Mouse (Mus musculus) heart, postnatal 0 days (tissue): ENCODE measurements around the gene Hdac5. TPM values are rescaled to one million over a fixed set of nuclear protein-coding genes. Genes with fewer than 3 reads are reported as not detected.
"Not testable (repeated sequence)": the region's sequence is repeated elsewhere in the genome, so short reads cannot be mapped to it uniquely, and the experiment has no call there.

Experiments used
- ATAC-seq: fragments of 200-750 bp; cut with Nextera tagmentation; 2 replicates; pipeline ENCODE4 v1.8.0; 2017; ENCODE audit warnings: low read depth, moderate number of reproducible peaks, moderate library complexity; ENCODE audit not compliant: insufficient read depth
- DNase-seq: peaks from one replicate; pipeline ENCODE4 v3.0.0-alpha.2; 2016; ENCODE audit warnings: low spot score
- H3K27ac ChIP-seq: fragments of 300-500 bp; sonication (generic); 2 replicates; pipeline ENCODE4 v1.5.1; 2014; ENCODE audit warnings: low read depth, mild to moderate bottlenecking
- H3K27me3 ChIP-seq: fragments of 300-500 bp; sonication (generic); 2 replicates; pipeline ENCODE4 v1.6.1; 2014; ENCODE audit warnings: low read length, mixed read lengths; ENCODE audit not compliant: control insufficient read depth, insufficient read depth
- H3K36me3 ChIP-seq: fragments of 300-500 bp; sonication (generic); replicated peaks from 2 replicates; pipeline ENCODE4 v1.6.1; 2014; ENCODE audit warnings: low read length, mixed read lengths; ENCODE audit not compliant: control insufficient read depth, insufficient read depth
- H3K4me1 ChIP-seq: fragments of 300-500 bp; sonication (generic); 2 replicates; pipeline ENCODE4 v1.6.1; 2014; ENCODE audit warnings: antibody characterized with exemption; ENCODE audit not compliant: control insufficient read depth, insufficient read depth
- H3K4me2 ChIP-seq: fragments of 300-500 bp; sonication (generic); 2 replicates; pipeline ENCODE4 v1.6.1; 2014; ENCODE audit warnings: low read depth, mild to moderate bottlenecking, low read length, moderate library complexity
- H3K4me3 ChIP-seq: fragments of 300-500 bp; sonication (generic); 2 replicates; pipeline ENCODE4 v1.5.1; 2014; ENCODE audit warnings: low read depth, low read length
- H3K9ac ChIP-seq: fragments of 300-500 bp; sonication (generic); replicated peaks from 2 replicates; pipeline ENCODE4 v1.6.1; 2014; ENCODE audit warnings: low read depth, low read length, mixed read lengths
- H3K9me3 ChIP-seq: fragments of 300-500 bp; sonication (generic); replicated peaks from 2 replicates; pipeline ENCODE4 v1.6.1; 2016; ENCODE audit warnings: low read length; ENCODE audit not compliant: control insufficient read depth
- CTCF ChIP-seq: IDR thresholded peaks from 2 replicates; pipeline ENCODE4 v1.5.1; 2016; ENCODE audit warnings: antibody characterized with exemption, control low read depth, low read depth
- EP300 ChIP-seq: IDR thresholded peaks from 2 replicates; pipeline ENCODE4 v1.6.1; 2016; ENCODE audit warnings: antibody characterized with exemption, low read depth
- WGBS: fragments of 180-500 bp; shearing (Covaris S2); extraction: QIAGEN DNeasy Blood & Tissue Kit; methylation state at CpG from one replicate; pipeline ENCODE4 v1.1.7; 2014; 5-methylcytosine and 5-hydroxymethylcytosine counted together
- polyA plus RNA-seq: library from polyadenylated mRNA; unstranded; fragments of >200 nt; fragmentation: Nextera tagmentation; extraction: Ambion mirVana; gene quantifications from 2 replicates; pipeline ENCODE4 v1.2.1, GENCODE M21; 2015
- total RNA-seq: library from RNA; depleted of rRNA; stranded (reverse); fragments of >200 nt; gene quantifications from 2 replicates; pipeline ENCODE4 v1.2.3, GENCODE M21; 2014; ENCODE audit warnings: low replicate concordance

Gene Hdac5
- total and polyA plus RNA-seq, 2 experiments from 2014 or later, result 51.4 to 287 TPM

GRCm38 (mm10) chr11:102168689-102169088, 61.3 kb downstream of the Hdac5 start:
- no peak overlapping the region for H3K27ac ChIP-seq

GRCm38 (mm10) chr11:102167539-102167938, 62.4 kb downstream of the Hdac5 start:
- peaks cover 60% of the 10 kb centered on the region for H3K36me3 ChIP-seq
- ATAC-seq, result no peak
- WGBS, result 90% methylated on average over 5 of the region's 5 CpGs

More at GRCm38 (mm10) chr11:102168689-102169088, 61.3 kb downstream of the Hdac5 start:
- Histone ChIP-seq H3K4me2 (no peak overlapping the region), H3K4me3 (no peak overlapping the region), H3K9ac (no peak overlapping the region), H3K36me3 (peaks cover 52% of the 10 kb centered on the region), H3K9me3 (no peaks in the 10 kb centered on the region), H3K4me1 (no peaks in the 10 kb centered on the region), H3K27me3 (no peaks in the 10 kb centered on the region)
- DNase-seq, result no peak
- 81% methylated on average over 5 of the region's 5 CpGs for WGBS
- ATAC-seq, result no peak
- TF ChIP-seq CTCF (no peak), EP300 (no peak)

GRCm38 (mm10) chr11:102165971-102166722, 63.8 kb downstream of the Hdac5 start:
- Histone ChIP-seq H3K36me3 (peaks cover 71% of the 10 kb centered on the region), H3K27ac (no peak overlapping the region), H3K4me1 (no peaks in the 10 kb centered on the region), H3K9me3 (no peaks in the 10 kb centered on the region), H3K4me3 (no peak overlapping the region), H3K27me3 (no peaks in the 10 kb centered on the region), H3K9ac (no peak overlapping the region), H3K4me2 (no peak overlapping the region)
- 52% methylated on average over 6 of the region's 6 CpGs for WGBS
- no peak for TF ChIP-seq CTCF
- no peak for TF ChIP-seq EP300
- no peak for ATAC-seq
- DNase-seq, result no peak

More at GRCm38 (mm10) chr11:102167539-102167938, 62.4 kb downstream of the Hdac5 start:
- Histone ChIP-seq H3K27me3 (no peaks in the 10 kb centered on the region), H3K9me3 (no peaks in the 10 kb centered on the region), H3K4me2 (no peak overlapping the region), H3K4me3 (no peak overlapping the region), H3K4me1 (no peaks in the 10 kb centered on the region), H3K27ac (no peak overlapping the region), H3K9ac (no peak overlapping the region)
- TF ChIP-seq EP300, result no peak
- TF ChIP-seq CTCF, result no peak
- no peak for DNase-seq

GRCm38 (mm10) chr11:102159781-102160180, 70.2 kb downstream of the Hdac5 start:
- Histone ChIP-seq H3K27me3 (no peaks in the 10 kb centered on the region), H3K36me3 (peaks cover 28% of the 10 kb centered on the region), H3K9ac (no peak overlapping the region), H3K27ac (no peak overlapping the region), H3K4me3 (no peak overlapping the region), H3K9me3 (no peaks in the 10 kb centered on the region), H3K4me1 (peaks cover 6% of the 10 kb centered on the region), H3K4me2 (no peak overlapping the region)
- DNase-seq, result no peak
- 68% methylated on average over 5 of the region's 5 CpGs for WGBS
- no peak for TF ChIP-seq CTCF
- no peak for TF ChIP-seq EP300
- no peak for ATAC-seq

GRCm38 (mm10) chr11:102158024-102158423, 71.9 kb downstream of the Hdac5 start:
- H3K9ac ChIP-seq, H3K4me1 ChIP-seq, H3K27ac ChIP-seq, H3K4me3 ChIP-seq, ATAC-seq, H3K4me2 ChIP-seq, DNase-seq, H3K27me3 ChIP-seq, H3K9me3 ChIP-seq: not testable (repeated sequence)
- H3K36me3 ChIP-seq, result peaks cover 26% of the 10 kb centered on the region
- 81% methylated on average over 2 of the region's 2 CpGs for WGBS

GRCm38 (mm10) chr11:102156786-102157089, 73.2 kb downstream of the Hdac5 start:
- Histone ChIP-seq H3K4me3 (no peak overlapping the region; the same call in 1 of the 2 replicates), H3K36me3 (peaks cover 23% of the 10 kb centered on the region), H3K9ac (no peak overlapping the region), H3K27me3 (no peaks in the 10 kb centered on the region), H3K4me2 (no peak overlapping the region), H3K4me1 (peaks cover 6% of the 10 kb centered on the region), H3K27ac (no peak overlapping the region), H3K9me3 (no peaks in the 10 kb centered on the region)
- TF ChIP-seq CTCF (no peak), EP300 (no peak)
- ATAC-seq (no peak), DNase-seq (no peak)
- 9% methylated on average over 1 of the region's 1 CpGs for WGBS
